Mouse (Mus musculus) testis, adult 2 months (tissue): ENCODE data around the gene Igsf8.

Experiments used
- CTCF ChIP-seq: fragments of 200-500 bp; IDR thresholded peaks from 2 replicates; pipeline ENCODE4 v1.5.1; 2012; ENCODE audit warnings: low read depth, mild to moderate bottlenecking, inconsistent platforms, low read length, moderate library complexity; ENCODE audit not compliant: control insufficient read depth, insufficient read depth, insufficient replicate concordance
- POLR2A ChIP-seq: fragments of 200-500 bp; IDR thresholded peaks from 2 replicates; pipeline ENCODE4 v1.6.1; 2012; ENCODE audit warnings: low read depth, mild to moderate bottlenecking, inconsistent platforms, low read length, moderate library complexity; ENCODE audit not compliant: control insufficient read depth

DNA sequence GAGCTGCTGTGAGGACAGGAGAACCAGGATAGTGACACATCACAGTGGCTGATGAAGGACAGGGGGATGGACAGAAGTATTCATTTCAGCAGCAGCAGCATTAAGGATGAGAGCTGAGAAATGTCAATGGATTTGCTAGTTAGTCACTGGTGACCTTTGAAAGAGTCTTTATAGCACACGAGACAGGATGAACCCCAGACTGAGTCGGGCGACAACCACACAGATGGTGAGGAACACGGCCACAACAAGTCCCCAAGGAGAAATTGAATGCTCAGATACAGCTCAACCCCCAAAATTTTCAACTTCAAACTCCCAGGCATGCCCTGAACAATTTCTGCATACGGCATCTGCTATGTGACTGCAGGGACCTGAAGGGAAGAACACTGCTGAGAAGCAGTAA, 25.3 kb downstream of the Igsf8 start:
- TF ChIP-seq CTCF (no peak), POLR2A (no peak)
